Mouse (Mus musculus): ENCODE measurements around the gene Rdh5. TPM values are rescaled to one million over a fixed set of nuclear protein-coding genes. Genes with fewer than 3 reads are reported as not detected.

Rdh5 gene
- polyA plus RNA-seq, 1 experiment from 2014 or later = 15.7 TPM

DNA sequence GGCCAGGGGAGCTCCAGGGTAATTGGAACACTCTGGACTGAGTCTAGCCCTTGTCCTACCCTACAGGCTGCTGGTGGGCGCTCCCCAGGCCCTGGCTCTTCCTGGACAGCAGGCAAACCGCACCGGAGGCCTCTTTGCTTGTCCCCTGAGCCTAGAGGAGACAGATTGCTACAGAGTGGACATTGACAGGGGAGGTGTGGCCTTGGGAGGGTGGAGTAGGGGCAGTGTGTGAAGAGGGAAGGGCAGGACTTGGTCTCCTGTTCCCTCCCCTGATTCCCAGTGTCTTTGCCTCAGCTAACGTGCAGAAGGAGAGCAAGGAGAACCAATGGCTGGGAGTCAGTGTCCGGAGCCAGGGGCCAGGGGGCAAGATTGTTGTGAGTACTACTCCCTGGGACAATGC, 16.3 kb upstream of the Rdh5 start:
- H3K9ac ChIP-seq = no peak overlapping the region
- 62% methylated on average over 5 of the region's 5 CpGs for WGBS
- peaks cover 27% of the 10 kb centered on the region for H3K27me3 ChIP-seq
- H3K4me2 ChIP-seq (replicated peaks) = no peak overlapping the region
- no peaks in the 10 kb centered on the region for H3K36me3 ChIP-seq
- no peak for ATAC-seq (ENCODE audit: low FRiP score)
- no peak overlapping the region for H3K27ac ChIP-seq
- no peaks in the 10 kb centered on the region for H3K9me3 ChIP-seq (replicated peaks)
- no peak overlapping the region for H3K4me3 ChIP-seq
- peaks cover 7% of the 10 kb centered on the region for H3K4me1 ChIP-seq

DNA sequence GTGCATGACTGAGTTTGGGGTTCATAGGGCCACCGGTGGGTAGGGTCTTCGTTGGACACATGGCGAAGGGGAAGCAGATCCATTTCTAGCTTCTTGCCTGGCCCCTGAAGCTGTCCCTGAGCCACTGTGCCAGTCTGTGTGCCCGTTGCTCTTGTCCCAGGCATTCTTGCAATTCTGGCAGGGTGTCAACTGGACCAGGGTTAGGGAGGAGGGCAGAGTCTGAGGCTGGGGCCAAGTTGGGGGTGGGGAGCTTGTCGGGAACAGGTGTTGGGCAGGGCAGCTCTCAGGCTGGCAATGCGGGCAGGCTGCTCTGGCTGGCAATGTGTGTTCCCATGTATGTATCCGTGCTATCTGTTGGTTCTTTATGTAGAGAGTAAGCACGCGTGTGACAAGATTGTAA, 15.8 kb upstream of the Rdh5 start:
- H3K4me3 ChIP-seq = no peak overlapping the region
- H3K36me3 ChIP-seq = no peaks in the 10 kb centered on the region
- 83% methylated on average over 9 of the region's 9 CpGs for WGBS
- peaks cover 32% of the 10 kb centered on the region for H3K27me3 ChIP-seq
- no peak overlapping the region for H3K9ac ChIP-seq
- H3K4me1 ChIP-seq = peaks cover 10% of the 10 kb centered on the region
- ATAC-seq (ENCODE audit: low FRiP score) = no peak
- no peak overlapping the region for H3K27ac ChIP-seq
- H3K4me2 ChIP-seq (replicated peaks) = no peak overlapping the region
- no peaks in the 10 kb centered on the region for H3K9me3 ChIP-seq (replicated peaks)

DNA sequence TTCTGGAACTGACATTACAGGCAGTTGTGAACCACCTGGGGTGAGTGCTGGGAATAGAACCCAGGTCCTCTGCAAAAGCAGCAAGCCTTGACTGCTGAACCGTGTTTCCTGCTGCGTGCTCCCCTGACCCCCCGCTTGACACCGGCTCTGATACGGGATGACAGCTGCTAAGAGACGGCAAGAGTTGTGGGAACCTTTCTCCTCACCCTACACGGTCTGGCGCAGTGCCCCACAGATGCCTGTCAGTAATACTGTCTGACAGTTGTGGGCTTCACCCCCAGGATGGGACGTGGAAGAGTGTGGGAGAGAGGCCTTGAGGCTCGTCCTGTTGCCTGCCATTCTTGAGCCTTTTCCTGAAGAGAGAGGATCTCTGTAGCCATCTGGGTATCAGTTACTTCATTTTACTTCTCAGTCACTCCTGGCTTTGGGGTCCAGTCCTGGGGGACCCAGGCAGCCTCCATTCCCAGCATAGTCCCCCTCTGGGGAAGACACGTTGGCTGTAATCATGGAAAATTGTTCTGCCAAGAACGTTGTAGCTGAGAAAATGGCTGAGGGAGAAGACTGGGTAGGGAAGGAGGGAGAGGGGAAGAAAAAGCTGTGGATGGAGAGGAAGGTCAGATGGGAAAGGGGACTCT, 15.2 kb upstream of the Rdh5 start:
- Histone ChIP-seq H3K27ac (no peak overlapping the region), H3K4me1 (peaks cover 12% of the 10 kb centered on the region), H3K9ac (no peak overlapping the region), H3K4me3 (no peak overlapping the region), H3K36me3 (no peaks in the 10 kb centered on the region), H3K9me3 (replicated peaks) (no peaks in the 10 kb centered on the region), H3K4me2 (replicated peaks) (no peak overlapping the region), H3K27me3 (peaks cover 38% of the 10 kb centered on the region)
- WGBS = 68% methylated on average over 12 of the region's 12 CpGs
- no peak for ATAC-seq (ENCODE audit: low FRiP score)

DNA sequence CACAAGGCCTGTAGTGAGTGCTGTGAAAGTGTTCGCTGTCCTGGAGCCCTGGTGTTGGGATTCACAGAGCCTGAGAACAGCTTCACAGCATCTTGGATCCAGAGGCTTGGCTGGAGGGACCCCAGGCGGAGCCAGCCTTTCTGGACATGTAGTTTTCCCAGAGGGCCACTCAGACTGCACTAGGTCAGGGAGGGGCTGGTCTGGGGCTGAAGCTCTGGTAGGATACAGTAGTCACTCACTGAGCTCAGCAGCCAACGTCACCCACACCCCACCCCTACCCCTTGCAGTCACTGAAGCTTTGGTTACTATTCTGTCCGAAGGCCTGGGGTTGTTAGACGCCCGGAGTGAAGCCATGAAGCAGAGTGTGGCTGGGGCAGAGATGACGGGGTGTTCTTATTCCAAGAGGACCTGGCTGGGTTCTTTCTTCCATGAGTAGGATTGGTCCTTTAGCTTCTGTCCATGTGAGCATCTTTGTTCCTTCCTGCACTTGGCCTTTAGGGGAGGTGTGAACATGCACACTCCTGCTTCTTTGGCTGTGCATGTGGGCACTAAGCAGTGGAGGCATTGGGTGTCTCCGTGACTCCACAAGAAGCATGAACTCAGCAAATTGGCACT, 13.2 kb upstream of the Rdh5 start:
- Histone ChIP-seq H3K27me3 (peaks cover 56% of the 10 kb centered on the region), H3K36me3 (no peaks in the 10 kb centered on the region), H3K9ac (no peak overlapping the region), H3K4me1 (peaks cover 12% of the 10 kb centered on the region), H3K4me2 (replicated peaks) (no peak overlapping the region), H3K9me3 (replicated peaks) (no peaks in the 10 kb centered on the region), H3K4me3 (no peak overlapping the region), H3K27ac (no peak overlapping the region)
- 74% methylated on average over 8 of the region's 8 CpGs for WGBS
- ATAC-seq (ENCODE audit: low FRiP score) = no peak

DNA sequence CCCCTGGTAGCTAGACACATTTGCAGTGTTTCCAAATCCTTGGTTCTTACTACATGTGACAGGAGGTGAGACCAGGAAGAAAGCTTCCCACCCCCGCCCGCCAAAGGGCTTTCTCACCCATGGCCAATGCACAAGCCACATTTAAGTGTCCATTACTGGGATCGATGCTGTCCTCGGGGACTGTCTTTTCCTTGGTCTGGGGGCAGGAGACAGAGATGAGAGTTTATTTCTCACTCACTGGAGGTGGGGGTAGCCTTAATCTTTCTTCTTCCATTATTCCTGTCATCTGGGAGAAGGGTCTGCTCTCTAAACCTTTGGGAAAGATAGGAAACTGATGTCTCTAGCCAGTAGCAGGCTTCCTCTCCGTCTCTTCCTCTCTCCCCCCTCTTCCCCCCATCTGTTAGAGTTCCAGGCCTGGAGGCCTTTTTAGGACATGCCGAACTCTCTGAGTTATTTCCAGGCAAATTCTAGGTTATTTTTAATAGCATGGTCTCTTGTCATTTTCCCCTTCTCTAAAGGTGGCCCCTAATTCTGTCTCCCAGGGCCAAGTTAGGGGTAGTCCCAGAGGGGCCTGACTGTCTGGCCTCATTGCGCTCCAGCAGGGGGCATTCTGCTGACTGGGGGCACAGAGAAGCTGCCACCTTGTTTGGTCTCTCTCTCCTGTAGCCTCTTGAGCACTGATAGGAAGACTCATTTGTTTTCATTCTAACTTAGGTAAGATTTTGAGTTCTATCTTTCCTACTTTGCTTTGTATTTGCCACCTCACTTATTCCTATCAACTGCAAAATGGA, 12.5 kb upstream of the Rdh5 start:
- Histone ChIP-seq H3K9ac (no peak overlapping the region), H3K27me3 (peaks cover 63% of the 10 kb centered on the region), H3K36me3 (no peaks in the 10 kb centered on the region), H3K27ac (no peak overlapping the region), H3K4me1 (peaks cover 12% of the 10 kb centered on the region), H3K4me3 (no peak overlapping the region), H3K9me3 (replicated peaks) (no peaks in the 10 kb centered on the region), H3K4me2 (replicated peaks) (no peak overlapping the region)
- WGBS = 65% methylated on average over 7 of the region's 7 CpGs
- no peak for ATAC-seq (ENCODE audit: low FRiP score)

DNA sequence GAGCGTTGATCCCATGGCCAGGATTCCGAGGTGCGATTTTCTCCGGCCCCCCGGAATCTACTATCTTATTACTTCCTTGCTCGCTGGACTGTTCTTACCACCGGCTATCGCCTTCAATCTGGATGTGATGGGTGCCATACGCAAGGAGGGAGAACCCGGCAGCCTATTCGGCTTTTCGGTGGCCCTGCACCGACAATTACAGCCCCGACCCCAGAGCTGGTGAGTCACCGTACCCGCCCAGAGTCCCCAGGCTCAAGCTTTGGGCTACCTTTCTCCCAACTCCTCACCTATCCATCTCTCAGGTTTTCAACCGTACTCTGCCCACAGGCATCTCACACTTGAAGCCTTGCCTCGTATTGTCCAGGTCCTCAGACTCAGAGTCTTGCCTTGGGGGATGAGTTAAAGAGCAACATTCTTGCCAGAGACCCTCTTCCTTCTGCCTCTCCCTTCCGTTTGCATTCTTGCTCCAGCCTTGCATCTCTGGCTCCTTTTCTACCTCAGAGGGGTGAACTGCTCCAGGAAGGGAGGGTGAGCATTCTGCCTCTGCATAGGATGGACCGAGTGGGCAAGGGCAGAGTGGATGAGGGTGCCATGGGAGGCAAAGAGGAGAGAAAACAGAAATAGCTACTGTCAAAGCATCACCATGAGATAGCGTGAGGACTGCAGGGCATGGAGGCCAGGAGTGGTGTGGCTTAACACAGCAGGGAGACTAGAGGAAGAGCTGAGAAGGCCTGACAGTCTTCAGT, 11.5 kb upstream of the Rdh5 start:
- no peaks in the 10 kb centered on the region for H3K36me3 ChIP-seq
- 5% methylated on average over 21 of the region's 21 CpGs for WGBS
- ATAC-seq (ENCODE audit: low FRiP score) = peak; percentile 6; the same call in 1 of the 2 replicates
- no peak overlapping the region for H3K27ac ChIP-seq
- peak overlapping the region; percentile 62 for H3K4me2 ChIP-seq (replicated peaks)
- H3K4me1 ChIP-seq = peaks cover 12% of the 10 kb centered on the region
- H3K9me3 ChIP-seq (replicated peaks) = no peaks in the 10 kb centered on the region
- peak overlapping the region; percentile 51 for H3K9ac ChIP-seq
- peak overlapping the region; percentile 39 for H3K4me3 ChIP-seq
- peaks cover 70% of the 10 kb centered on the region for H3K27me3 ChIP-seq

DNA sequence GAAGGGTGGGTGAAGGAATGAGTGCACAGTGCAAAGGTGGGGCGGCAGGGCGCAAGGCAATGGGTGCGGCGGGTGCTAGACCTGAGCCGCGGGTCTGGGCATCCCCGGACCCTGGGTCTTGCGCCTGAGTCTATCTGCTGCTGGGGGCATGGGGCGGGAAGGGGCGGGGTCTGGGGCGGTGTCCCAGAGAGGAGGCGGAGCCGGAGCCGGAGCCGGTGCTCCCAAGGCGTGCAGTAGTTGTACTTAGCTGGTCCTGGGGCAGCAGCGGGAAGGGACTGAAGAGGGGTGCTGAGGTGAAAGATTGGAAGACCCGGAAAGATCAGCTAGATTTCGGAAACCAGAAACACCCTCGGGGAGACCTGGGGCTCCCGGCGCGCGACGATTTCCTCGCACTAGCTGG, 10.9 kb upstream of the Rdh5 start, which contains the start of gene Itga7:
Itga7 (plus strand) TSS at position 245 of the 400 bp plus-strand sequence.
- peak; percentile 86 for ATAC-seq (ENCODE audit: low FRiP score)
- peak within 1 kb of the TSS; percentile 62 for H3K4me2 ChIP-seq (replicated peaks)
- peaks cover 74% of the 10 kb centered on the region for H3K27me3 ChIP-seq
- H3K36me3 ChIP-seq = no peaks in the 10 kb centered on the region
- H3K4me3 ChIP-seq = peak within 1 kb of the TSS; percentile 39
- under 1% methylated on average over 26 of the region's 26 CpGs for WGBS
- peak within 1 kb of the TSS; percentile 51 for H3K9ac ChIP-seq
- H3K27ac ChIP-seq = no peak within 1 kb of the TSS
- H3K9me3 ChIP-seq (replicated peaks) = no peaks in the 10 kb centered on the region
- peaks cover 12% of the 10 kb centered on the region for H3K4me1 ChIP-seq

DNA sequence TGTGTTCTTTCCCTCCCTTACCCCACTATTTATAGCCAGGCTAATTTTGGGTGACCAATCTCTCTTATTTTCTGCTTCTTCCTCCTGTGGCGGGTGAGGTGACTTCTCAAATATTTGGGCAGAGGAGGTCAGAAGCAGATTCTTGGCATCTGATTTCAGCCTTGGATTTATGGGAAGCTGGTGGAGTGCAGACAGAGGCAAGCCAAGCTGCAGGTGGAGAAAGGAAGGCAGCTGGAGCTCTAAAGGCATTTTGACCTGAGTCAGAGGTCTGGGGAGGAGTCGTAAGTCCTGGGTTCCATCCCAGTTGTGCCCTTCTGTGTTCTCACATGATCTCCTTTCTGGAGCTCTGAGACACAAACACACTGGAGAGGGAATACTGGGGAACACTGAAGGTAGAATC, 8.8 kb upstream of the Rdh5 start:
- Histone ChIP-seq H3K4me3 (no peak overlapping the region), H3K9me3 (replicated peaks) (no peaks in the 10 kb centered on the region), H3K4me2 (replicated peaks) (no peak overlapping the region), H3K36me3 (no peaks in the 10 kb centered on the region), H3K27ac (no peak overlapping the region), H3K4me1 (peaks cover 12% of the 10 kb centered on the region), H3K27me3 (peaks cover 82% of the 10 kb centered on the region), H3K9ac (no peak overlapping the region)
- whole genome bisulfite sequencing = 69% methylated on average over 2 of the region's 2 CpGs
- no peak for ATAC-seq (ENCODE audit: low FRiP score)

DNA sequence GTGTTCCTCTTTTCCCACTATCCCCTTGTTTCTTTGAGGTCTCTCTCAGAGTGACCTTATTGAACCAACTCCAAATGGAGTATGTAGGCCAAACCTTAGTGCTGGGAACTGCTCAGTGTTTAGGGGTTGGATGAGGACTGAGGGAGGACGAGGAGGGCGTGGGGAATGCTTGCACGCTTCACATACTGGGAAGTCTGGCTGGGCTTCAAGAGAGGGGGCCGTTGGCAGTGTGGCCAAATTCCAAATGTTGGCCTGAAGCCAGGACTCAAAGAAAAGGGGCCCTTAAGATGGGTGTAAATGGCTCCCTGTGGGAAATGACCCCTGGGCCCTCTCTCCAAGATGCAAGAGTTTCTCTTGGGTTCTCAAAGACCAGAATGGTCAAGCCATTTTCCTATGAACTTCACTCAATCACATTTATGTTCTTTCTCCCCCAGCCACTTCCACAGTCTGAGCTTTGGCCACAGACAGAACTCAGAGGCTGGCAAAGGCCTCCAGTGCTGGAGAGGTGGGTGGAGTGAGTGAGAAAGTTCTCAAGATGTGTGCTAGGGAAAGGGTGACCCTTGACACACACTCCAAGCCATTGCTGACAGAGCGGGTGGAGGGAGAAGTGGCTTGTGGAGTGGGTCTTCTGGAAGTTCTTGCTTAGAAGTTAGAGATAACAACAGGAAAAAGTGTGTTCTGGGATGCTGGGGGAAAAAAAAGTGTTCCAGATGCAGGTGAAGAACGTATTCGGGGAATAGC, 7.1 kb upstream of the Rdh5 start:
- Histone ChIP-seq H3K27ac (no peak overlapping the region), H3K4me3 (no peak overlapping the region), H3K36me3 (no peaks in the 10 kb centered on the region), H3K4me2 (replicated peaks) (no peak overlapping the region), H3K4me1 (peaks cover 12% of the 10 kb centered on the region), H3K9me3 (replicated peaks) (no peaks in the 10 kb centered on the region), H3K9ac (no peak overlapping the region), H3K27me3 (peaks cover 66% of the 10 kb centered on the region)
- 64% methylated on average over 7 of the region's 7 CpGs for WGBS
- ATAC-seq (ENCODE audit: low FRiP score) = no peak

DNA sequence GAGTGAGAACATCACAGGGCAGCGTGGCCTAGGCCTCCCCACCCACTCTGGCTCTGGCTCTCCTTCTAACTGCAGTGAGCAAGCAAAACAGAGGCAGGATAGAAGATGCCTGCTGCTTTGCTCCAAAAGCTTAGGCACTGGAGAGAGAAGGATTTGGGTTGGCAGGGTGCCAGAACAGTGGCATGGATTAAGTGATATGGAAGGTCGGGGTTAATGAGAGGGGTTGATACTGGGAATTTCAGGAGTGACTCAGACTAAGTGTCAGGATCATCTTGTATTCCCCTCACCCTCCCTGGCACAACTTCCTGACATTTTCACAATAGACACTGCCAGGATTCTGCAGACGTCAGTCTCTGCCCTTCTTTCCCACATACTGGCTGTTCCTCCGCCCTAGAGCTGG, 5.7 kb upstream of the Rdh5 start:
- ATAC-seq (ENCODE audit: low FRiP score) = no peak
- Histone ChIP-seq H3K27me3 (peaks cover 52% of the 10 kb centered on the region), H3K9ac (no peak overlapping the region), H3K27ac (no peak overlapping the region), H3K4me3 (no peak overlapping the region), H3K4me1 (peaks cover 7% of the 10 kb centered on the region), H3K9me3 (replicated peaks) (no peaks in the 10 kb centered on the region), H3K4me2 (replicated peaks) (no peak overlapping the region), H3K36me3 (no peaks in the 10 kb centered on the region)
- 41% methylated on average over 4 of the region's 4 CpGs for WGBS

DNA sequence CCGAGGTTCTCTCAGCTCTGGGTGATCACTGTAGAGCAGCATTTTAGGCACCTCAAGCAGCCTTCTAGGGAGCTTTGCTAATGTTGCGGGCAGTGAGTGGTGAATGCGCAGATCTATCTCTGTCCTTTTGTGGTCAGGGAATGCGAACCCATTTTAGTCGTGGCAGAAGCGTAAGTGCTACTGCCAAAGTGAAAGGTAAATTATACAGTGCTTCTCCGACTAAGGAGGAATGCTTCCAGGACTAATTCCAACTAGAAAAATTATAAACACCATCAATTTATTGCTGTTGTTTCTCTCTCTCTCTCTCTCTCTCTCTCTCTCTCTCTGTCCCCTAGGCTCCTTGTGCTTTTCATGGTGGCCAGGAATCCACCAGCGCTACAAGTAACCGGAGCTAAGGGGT, 1.2 kb upstream of the Rdh5 start, which contains the start of gene Bloc1s1:
Bloc1s1 (minus strand) TSS at position 101 of the 400 bp plus-strand sequence.
- Histone ChIP-seq H3K4me3 (peak within 1 kb of the TSS; percentile 80), H3K4me1 (peaks cover 36% of the 10 kb centered on the region), H3K9ac (peak within 1 kb of the TSS; percentile 80), H3K27ac (peak within 1 kb of the TSS; percentile 92), H3K36me3 (peaks cover 5% of the 10 kb centered on the region; the same call in 1 of the 2 replicates), H3K27me3 (peaks cover 14% of the 10 kb centered on the region), H3K4me2 (replicated peaks) (peak within 1 kb of the TSS; percentile 74), H3K9me3 (replicated peaks) (no peaks in the 10 kb centered on the region)
- no peak for ATAC-seq (ENCODE audit: low FRiP score)
- WGBS = 69% methylated on average over 9 of the region's 9 CpGs

Data from hindbrain, embryonic 12.5 days (tissue).